Mouse (Mus musculus) midbrain, embryonic 16.5 days (tissue): ENCODE results near the gene Hnrnph1. TPM values are rescaled to one million over a fixed set of nuclear protein-coding genes. Genes with fewer than 3 reads are reported as not detected.

Experiments used
- ATAC-seq: fragments of 200-750 bp; cut with Nextera tagmentation; 2 replicates; pipeline ENCODE4 v1.8.0; 2017; ENCODE audit warnings: moderate TSS enrichment
- H3K27ac ChIP-seq: fragments of 300-500 bp; sonication (generic); 2 replicates; pipeline ENCODE4 v1.5.1; 2014; ENCODE audit warnings: mild to moderate bottlenecking, low read length, mixed read lengths
- H3K27me3 ChIP-seq: fragments of 300-500 bp; sonication (generic); 2 replicates; pipeline ENCODE4 v1.6.1; 2014; ENCODE audit warnings: low read depth, low read length, mixed read lengths; ENCODE audit not compliant: control insufficient read depth, insufficient read depth
- H3K36me3 ChIP-seq: fragments of 300-500 bp; sonication (generic); 2 replicates; pipeline ENCODE4 v1.6.1; 2014; ENCODE audit warnings: mild to moderate bottlenecking, low read length, moderate library complexity, mixed read lengths; ENCODE audit not compliant: control insufficient read depth, insufficient read depth
- H3K4me1 ChIP-seq: fragments of 300-500 bp; sonication (generic); 2 replicates; pipeline ENCODE4 v1.6.1; 2014; ENCODE audit warnings: mild to moderate bottlenecking, low read length, mixed read lengths; ENCODE audit not compliant: control insufficient read depth, insufficient read depth
- H3K4me2 ChIP-seq: fragments of 300-500 bp; sonication (generic); 2 replicates; pipeline ENCODE4 v1.6.1; 2014; ENCODE audit warnings: mild to moderate bottlenecking, low read length, mixed read lengths
- H3K4me3 ChIP-seq: fragments of 300-500 bp; sonication (generic); 2 replicates; pipeline ENCODE4 v1.5.1; 2014; ENCODE audit warnings: low read depth, mild to moderate bottlenecking, low read length, moderate library complexity, mixed read lengths
- H3K9ac ChIP-seq: fragments of 300-500 bp; sonication (generic); 2 replicates; pipeline ENCODE4 v1.6.1; 2014; ENCODE audit warnings: low read depth, low read length, mixed read lengths
- H3K9me3 ChIP-seq: fragments of 300-500 bp; sonication (generic); replicated peaks from 2 replicates; pipeline ENCODE4 v1.6.1; 2014; ENCODE audit warnings: mild to moderate bottlenecking, low read length, mixed read lengths; ENCODE audit not compliant: control insufficient read depth, poor library complexity, severe bottlenecking
- WGBS: fragments of 180-500 bp; shearing (Covaris S2); extraction: QIAGEN DNeasy Blood & Tissue Kit; methylation state at CpG from one replicate; pipeline ENCODE4 v1.1.7; 2014; 5-methylcytosine and 5-hydroxymethylcytosine counted together
- polyA plus RNA-seq: library from polyadenylated mRNA; unstranded; fragments of >200 nt; fragmentation: Nextera tagmentation; extraction: Ambion mirVana; gene quantifications from 2 replicates; pipeline ENCODE4 v1.2.1, GENCODE M21; 2015

Hnrnph1 gene
- polyA plus RNA-seq = 456 and 531 TPM in 2 replicates

- Histone ChIP-seq H3K4me1 (peaks cover 22% of the 10 kb centered on the region), H3K27me3 (no peaks in the 10 kb centered on the region), H3K9me3 (no peaks in the 10 kb centered on the region), H3K27ac (peak within 1 kb of the TSS; percentile 99), H3K4me3 (peak within 1 kb of the TSS; percentile 95), H3K4me2 (peak within 1 kb of the TSS; percentile 95), H3K36me3 (peaks cover 7% of the 10 kb centered on the region; the same call in 1 of the 2 replicates), H3K9ac (peak within 1 kb of the TSS; percentile 99)
- peak; percentile 93 for ATAC-seq
- WGBS = under 1% methylated on average over 76 of the region's 76 CpGs
Measured at GRCm38 (mm10) chr11:50376911-50377891, at the start of gene Hnrnph1. Gene Hnrnph1 (plus strand): TSS chr11:50376990.

GRCm38 (mm10) chr11:50328075-50328625, 48.6 kb upstream of the Hnrnph1 start:
- Histone ChIP-seq H3K4me2 (no peak overlapping the region), H3K4me3 (no peak overlapping the region), H3K27me3 (no peaks in the 10 kb centered on the region), H3K9me3 (no peaks in the 10 kb centered on the region), H3K9ac (no peak overlapping the region), H3K27ac (no peak overlapping the region), H3K36me3 (no peaks in the 10 kb centered on the region), H3K4me1 (peaks cover 19% of the 10 kb centered on the region)
- WGBS = 92% methylated on average over 3 of the region's 3 CpGs
- ATAC-seq = no peak

- ATAC-seq = no peak
- H3K4me2 ChIP-seq = no peak overlapping the region
- H3K36me3 ChIP-seq = no peaks in the 10 kb centered on the region
- H3K27ac ChIP-seq = no peak overlapping the region
- H3K4me3 ChIP-seq = no peak overlapping the region
- peaks cover 8% of the 10 kb centered on the region for H3K4me1 ChIP-seq
- H3K9ac ChIP-seq = no peak overlapping the region
- H3K27me3 ChIP-seq = no peaks in the 10 kb centered on the region
- 90% methylated on average over 1 of the region's 1 CpGs for WGBS
- H3K9me3 ChIP-seq = no peaks in the 10 kb centered on the region
Measured at GRCm38 (mm10) chr11:50329378-50329777, 47.4 kb upstream of the Hnrnph1 start.

GRCm38 (mm10) chr11:50333181-50333580, 43.6 kb upstream of the Hnrnph1 start:
- 92% methylated on average over 3 of the region's 3 CpGs for WGBS
- no peak overlapping the region for H3K9ac ChIP-seq

GRCm38 (mm10) chr11:50336126-50336525, 40.7 kb upstream of the Hnrnph1 start:
- H3K27me3 ChIP-seq = no peaks in the 10 kb centered on the region
- no peaks in the 10 kb centered on the region for H3K36me3 ChIP-seq
- ATAC-seq = no peak
- no peak overlapping the region for H3K27ac ChIP-seq
- no peak overlapping the region for H3K4me2 ChIP-seq
- H3K4me1 ChIP-seq = no peaks in the 10 kb centered on the region
- WGBS = 41% methylated on average over 1 of the region's 1 CpGs
- no peaks in the 10 kb centered on the region for H3K9me3 ChIP-seq
- no peak overlapping the region for H3K4me3 ChIP-seq
- no peak overlapping the region for H3K9ac ChIP-seq

More at GRCm38 (mm10) chr11:50333181-50333580, 43.6 kb upstream of the Hnrnph1 start:
- ATAC-seq = no peak
- Histone ChIP-seq H3K27ac (no peak overlapping the region), H3K36me3 (no peaks in the 10 kb centered on the region), H3K4me3 (no peak overlapping the region), H3K4me2 (no peak overlapping the region), H3K9me3 (no peaks in the 10 kb centered on the region), H3K4me1 (no peaks in the 10 kb centered on the region), H3K27me3 (no peaks in the 10 kb centered on the region)

- H3K4me2 ChIP-seq = no peak overlapping the region
- H3K27ac ChIP-seq = no peak overlapping the region
- no peak overlapping the region for H3K4me3 ChIP-seq
- 53% methylated on average over 4 of the region's 4 CpGs for WGBS
- H3K36me3 ChIP-seq = no peaks in the 10 kb centered on the region
- H3K4me1 ChIP-seq = no peaks in the 10 kb centered on the region
- no peaks in the 10 kb centered on the region for H3K9me3 ChIP-seq
- no peak overlapping the region for H3K9ac ChIP-seq
- ATAC-seq = no peak
- H3K27me3 ChIP-seq = no peaks in the 10 kb centered on the region
Measured at GRCm38 (mm10) chr11:50336891-50337290, 39.9 kb upstream of the Hnrnph1 start.

GRCm38 (mm10) chr11:50345486-50345885, 31.3 kb upstream of the Hnrnph1 start:
- H3K4me2 ChIP-seq = no peak overlapping the region
- H3K27me3 ChIP-seq = no peaks in the 10 kb centered on the region
- H3K4me3 ChIP-seq = no peak overlapping the region
- no peak for ATAC-seq
- H3K27ac ChIP-seq = no peak overlapping the region
- no peak overlapping the region for H3K9ac ChIP-seq
- no peaks in the 10 kb centered on the region for H3K36me3 ChIP-seq
- no peaks in the 10 kb centered on the region for H3K4me1 ChIP-seq
- no peaks in the 10 kb centered on the region for H3K9me3 ChIP-seq
- WGBS = 78% methylated on average over 4 of the region's 4 CpGs

GRCm38 (mm10) chr11:50346256-50347032, 30.3 kb upstream of the Hnrnph1 start:
- 90% methylated on average over 9 of the region's 9 CpGs for WGBS
- no peaks in the 10 kb centered on the region for H3K36me3 ChIP-seq
- no peak overlapping the region for H3K4me2 ChIP-seq
- H3K27me3 ChIP-seq = no peaks in the 10 kb centered on the region
- no peak overlapping the region for H3K9ac ChIP-seq
- no peak for ATAC-seq
- H3K4me1 ChIP-seq = no peaks in the 10 kb centered on the region
- no peak overlapping the region for H3K27ac ChIP-seq
- no peak overlapping the region for H3K4me3 ChIP-seq
- no peaks in the 10 kb centered on the region for H3K9me3 ChIP-seq
